ENCODE assay signal across 12 mouse cellular contexts in the genomic region with DNA sequence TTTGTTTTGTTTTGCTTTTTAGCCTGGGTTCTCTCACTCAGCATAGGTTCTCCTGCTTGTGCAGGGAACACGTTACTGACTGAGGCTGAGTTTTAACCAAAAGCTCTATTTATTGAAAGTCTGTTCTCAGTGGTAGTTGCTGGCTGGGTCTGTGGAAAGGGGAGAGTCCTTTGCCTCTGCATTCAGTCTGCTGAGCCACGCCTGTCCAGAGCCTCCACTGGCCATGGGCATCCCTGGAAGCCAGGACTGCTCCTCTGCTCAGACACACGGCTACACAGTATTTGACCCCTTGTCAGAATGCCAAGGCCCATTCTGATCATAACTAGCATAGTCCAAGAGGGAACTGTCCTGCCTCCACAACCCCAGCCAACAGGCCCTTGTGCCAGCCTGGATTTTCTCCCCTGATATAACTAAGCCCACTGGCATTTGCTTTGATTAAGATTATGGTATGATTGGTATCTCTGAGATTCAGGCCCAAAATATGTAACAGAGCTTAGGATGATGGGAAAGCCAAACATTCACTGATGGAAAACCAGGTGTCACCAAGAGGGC.
DNase-seq lines count a peak whose midpoint lies in the region; ATAC-seq lines count a peak whose summit lies in the region.
"Had no signal": no experiment of that assay in that cellular context is flagged by ENCODE, and none has a peak within 500 bp of the region (broad histone marks: within the 10 kb centered on the region; RNA-seq: fewer than 3 reads in every experiment).

No protein-coding gene starts in this region.

- no peak overlapping the region for H3K4me3 ChIP-seq in heart, embryonic 11.5 days (ENCODE audit: low read depth, low read length)
- no peak overlapping the region for H3K4me3 ChIP-seq in stomach, embryonic 14.5 days (ENCODE audit: low read depth, low read length)
- no peak overlapping the region for H3K4me3 ChIP-seq in hindbrain, embryonic 12.5 days
- H3K4me3 ChIP-seq: forebrain, embryonic 12.5 days; hindbrain, embryonic 10.5 days had no signal

- no peaks in the 10 kb centered on the region for H3K9me3 ChIP-seq in heart, embryonic 11.5 days (replicated peaks; ENCODE audit: control insufficient read depth, low read length)
- H3K9me3 ChIP-seq in stomach, embryonic 14.5 days (ENCODE audit: control insufficient read depth, low read depth, low read length) = no peaks in the 10 kb centered on the region
- H3K9me3 ChIP-seq in hindbrain, embryonic 12.5 days (replicated peaks) = no peaks in the 10 kb centered on the region
- H3K9me3 ChIP-seq: forebrain, embryonic 12.5 days; hindbrain, embryonic 10.5 days had no signal

- no peak overlapping the region for H3K4me2 ChIP-seq in heart, embryonic 11.5 days
- H3K4me2 ChIP-seq in stomach, embryonic 14.5 days (replicated peaks; ENCODE audit: low read depth, low read length) = no peak overlapping the region
- no peak overlapping the region for H3K4me2 ChIP-seq in hindbrain, embryonic 12.5 days (replicated peaks)
- H3K4me2 ChIP-seq: forebrain, embryonic 12.5 days had no signal

- ATAC-seq in heart, embryonic 11.5 days (replicated peaks; ENCODE audit: insufficient number of reproducible peaks, low FRiP score, low TSS enrichment) = no peak
- no peak for ATAC-seq in stomach, embryonic 14.5 days (ENCODE audit: insufficient number of reproducible peaks, insufficient read depth, low FRiP score, low read depth)
- no peak for ATAC-seq in hindbrain, embryonic 12.5 days (ENCODE audit: low FRiP score)
- ATAC-seq in megakaryocyte progenitor cell, adult 5-6 weeks (replicated peaks; ENCODE audit: poor library complexity) = no peak

- H3K9ac ChIP-seq in heart, embryonic 11.5 days (ENCODE audit: low read depth, low read length) = peak overlapping the region; percentile 53
- H3K9ac ChIP-seq in stomach, embryonic 14.5 days (replicated peaks; ENCODE audit: low read depth, low read length) = no peak overlapping the region
- no peak overlapping the region for H3K9ac ChIP-seq in hindbrain, embryonic 12.5 days
- H3K9ac ChIP-seq: forebrain, embryonic 12.5 days had no signal

- 43% methylated on average over 3 of the region's 3 CpGs for WGBS in heart, embryonic 11.5 days (ENCODE audit: insufficient replicate concordance)
- 75% methylated on average over 3 of the region's 3 CpGs for WGBS in stomach, embryonic 14.5 days
- 73% methylated on average over 3 of the region's 3 CpGs for WGBS in hindbrain, embryonic 12.5 days

- H3K36me3 ChIP-seq in heart, embryonic 11.5 days (ENCODE audit: control insufficient read depth, insufficient read depth, low read length) = peaks cover 4% of the 10 kb centered on the region
- no peaks in the 10 kb centered on the region for H3K36me3 ChIP-seq in stomach, embryonic 14.5 days (ENCODE audit: control insufficient read depth, insufficient read depth, low read length)
- H3K36me3 ChIP-seq in hindbrain, embryonic 12.5 days = no peaks in the 10 kb centered on the region
- H3K36me3 ChIP-seq: forebrain, embryonic 12.5 days; hindbrain, embryonic 10.5 days had no signal

- DNase-seq in lung, adult 18-20 months = peak; percentile 48 to 57
- DNase-seq in lung, postnatal 25 days (ENCODE audit: low spot score) = no peak
- DNase-seq in kidney, postnatal 36 days = peak; percentile 34 to 49
- DNase-seq in urinary bladder, postnatal 25 days (ENCODE audit: low spot score) = no peak
- DNase-seq: cerebellum, adult 11-12 months; right cerebral cortex, postnatal 4 days had no signal

- H3K4me1 ChIP-seq in heart, embryonic 11.5 days (ENCODE audit: control insufficient read depth, insufficient read depth, low read length) = peaks cover 53% of the 10 kb centered on the region
- H3K4me1 ChIP-seq in stomach, embryonic 14.5 days (ENCODE audit: control insufficient read depth, insufficient read depth, low read length) = peaks cover 18% of the 10 kb centered on the region; the same call in 1 of the 2 replicates
- 0 out of 2 replicates have a peak, but pooled peaks cover 4% of the 10 kb centered on the region for H3K4me1 ChIP-seq in hindbrain, embryonic 12.5 days

- H3K27me3 ChIP-seq in heart, embryonic 11.5 days (ENCODE audit: control insufficient read depth, insufficient read depth, low read length) = no peaks in the 10 kb centered on the region
- H3K27me3 ChIP-seq in stomach, embryonic 14.5 days (ENCODE audit: control insufficient read depth, insufficient read depth, low read length) = no peaks in the 10 kb centered on the region
- no peaks in the 10 kb centered on the region for H3K27me3 ChIP-seq in hindbrain, embryonic 12.5 days
- H3K27me3 ChIP-seq: forebrain, embryonic 12.5 days had no signal

- H3K27ac ChIP-seq in heart, embryonic 11.5 days (ENCODE audit: low read depth, low read length) = peak overlapping the region; percentile 96
- peak overlapping the region; percentile 12; the same call in 1 of the 2 replicates for H3K27ac ChIP-seq in stomach, embryonic 14.5 days (ENCODE audit: low read length)
- H3K27ac ChIP-seq in hindbrain, embryonic 12.5 days = no peak overlapping the region
- H3K27ac ChIP-seq: forebrain, embryonic 12.5 days; hindbrain, embryonic 10.5 days had no signal

Comparison
In these comparisons a context has a peak if more than half of its experiments do, and no peak if none do; other contexts are left out.
1. DNase-seq: peak in lung, adult 18-20 months (2 of 2) and kidney, postnatal 36 days (2 of 2); none in lung, postnatal 25 days (single experiment) and urinary bladder, postnatal 25 days (single experiment).